Mouse (Mus musculus) stomach, postnatal 0 days (tissue): ENCODE data around the gene Atg2b.

Experiments used
- CTCF ChIP-seq: IDR thresholded peaks from 2 replicates; pipeline ENCODE4 v1.5.1; 2016; ENCODE audit warnings: antibody characterized with exemption, low read depth, mild to moderate bottlenecking, moderate library complexity
- EP300 ChIP-seq: optimal IDR thresholded peaks from 2 replicates; pipeline ENCODE3; 2016; ENCODE audit warnings: antibody characterized with exemption

GRCm38 (mm10) chr12:105694021-105694420 lies 9.0 kb upstream of the Atg2b start:
- no peak for TF ChIP-seq CTCF
- TF ChIP-seq EP300: no peak
